In genomic region chr13:55510668-55511491, GRCm38 (mm10) we compare ENCODE assay signal across 7 mouse cellular contexts. TPM values are rescaled to one million over a fixed set of nuclear protein-coding genes. Genes with fewer than 3 reads are reported as not detected.
DNase-seq lines count a peak whose midpoint lies in the region; ATAC-seq and TF ChIP-seq lines count a peak whose summit lies in the region.

No protein-coding gene starts in this region.

- 0 out of 2 replicates have a peak overlapping the region, but pooled peaks have one; percentile 16 for H3K9ac ChIP-seq in lung, postnatal 0 days (replicated peaks; ENCODE audit: low read depth)

- peak overlapping the region; percentile 79 for H3K4me2 ChIP-seq in lung, postnatal 0 days (replicated peaks; ENCODE audit: low read depth, low read length)

- peak overlapping the region; percentile 90 for H3K27ac ChIP-seq in lung, postnatal 0 days (ENCODE audit: low read length)

- H3K27me3 ChIP-seq in lung, postnatal 0 days (replicated peaks; ENCODE audit: insufficient read depth, low read length): no peaks in the 10 kb centered on the region

- WGBS in lung, postnatal 0 days: 1% methylated on average over 6 of the region's 6 CpGs

- peak; percentile 88 for ATAC-seq in lung, postnatal 0 days

- H3K4me1 ChIP-seq in lung, postnatal 0 days (ENCODE audit: insufficient read depth, low read depth, low read length): peaks cover 21% of the 10 kb centered on the region

- peaks cover 10% of the 10 kb centered on the region; the same call in 1 of the 2 replicates for H3K36me3 ChIP-seq in lung, postnatal 0 days (ENCODE audit: insufficient read depth, low read length)

- peak; percentile 74 for DNase-seq in adipocyte (ENCODE audit: low spot score)
- DNase-seq in embryo, embryonic 11.5 days (ENCODE audit: low read depth, low spot score): peak; percentile 37
- DNase-seq in heart, adult 8-10 months (ENCODE audit: low spot score): peak; percentile 93
- DNase-seq in kidney, adult 8-10 months: peak; percentile 52 to 63
- peak; percentile 93 for DNase-seq in lung, postnatal 0 days (ENCODE audit: low spot score)
- peak; percentile 90 for DNase-seq in retina, postnatal 1 day
- no peak for DNase-seq in spleen, postnatal 10 days (ENCODE audit: low spot score in 2 of 2)

- peak; percentile 48 for TF ChIP-seq CTCF in lung, postnatal 0 days (IDR thresholded peaks at IDR 0.05)

- H3K9me3 ChIP-seq in lung, postnatal 0 days (ENCODE audit: low read length): no peaks in the 10 kb centered on the region

- peak overlapping the region; percentile 3; the same call in 1 of the 2 replicates for H3K4me3 ChIP-seq in lung, postnatal 0 days (ENCODE audit: low read depth, low read length)

- peak; percentile 49 for TF ChIP-seq EP300 in lung, postnatal 0 days (IDR thresholded peaks at IDR 0.05)

RNA-seq across cellular contexts. Expression of gene Pdlim7, which starts 2.6 kb away (rescaled TPM):
- total RNA-seq in heart, adult 8-10 months (2022): 10 to 100 TPM; 38.4 to 49.4 (median 49.0) TPM
- polyA plus RNA-seq in lung, postnatal 0 days (2015; fragmentation: Nextera tagmentation; extraction: Ambion mirVana): 109 and 111 TPM in 2 replicates

RNA-seq across cellular contexts. Expression of gene Dok3, which starts 18.2 kb away (rescaled TPM):
- total RNA-seq in heart, adult 8-10 months (2022): 1 to 10 TPM in 3 of 4 experiments, under 1 TPM in 1; 0.97 to 3.8 (median 1.4) TPM
- 8.1 and 9.1 TPM in 2 replicates for polyA plus RNA-seq in lung, postnatal 0 days (2015; fragmentation: Nextera tagmentation; extraction: Ambion mirVana)

RNA-seq across cellular contexts. Expression of gene Dbn1, which starts 23.0 kb away (rescaled TPM):
- 1 to 10 TPM; 3.8 to 6.4 (median 5.1) TPM for total RNA-seq in heart, adult 8-10 months (2022)
- 43.0 and 50.6 TPM in 2 replicates for polyA plus RNA-seq in lung, postnatal 0 days (2015; fragmentation: Nextera tagmentation; extraction: Ambion mirVana)

RNA-seq across cellular contexts. Expression of gene Ddx41, which starts 25.6 kb away (rescaled TPM):
- total RNA-seq in heart, adult 8-10 months (2022): 10 to 100 TPM; 11.8 to 17.0 (median 13.7) TPM
- 35.3 and 36.8 TPM in 2 replicates for polyA plus RNA-seq in lung, postnatal 0 days (2015; fragmentation: Nextera tagmentation; extraction: Ambion mirVana)

RNA-seq across cellular contexts. Expression of gene Prr7, which starts 46.8 kb away (rescaled TPM):
- 1 to 10 TPM in 1 of 4 experiments, under 1 TPM in 3; 0.44 to 1.2 (median 0.65) TPM for total RNA-seq in heart, adult 8-10 months (2022)
- polyA plus RNA-seq in lung, postnatal 0 days (2015; fragmentation: Nextera tagmentation; extraction: Ambion mirVana): 0.17 and 0.45 TPM in 2 replicates

Comparison
In these comparisons a context has a peak if more than half of its experiments do, and no peak if none do; other contexts are left out.
1. DNase-seq: peak in adipocyte (single experiment), embryo, embryonic 11.5 days (single experiment), heart, adult 8-10 months (single experiment), kidney, adult 8-10 months (2 of 2), lung, postnatal 0 days (single experiment) and retina, postnatal 1 day (single experiment); none in spleen, postnatal 10 days (0 of 2).